Mouse (Mus musculus): ENCODE data around the gene Ccdc28a.

The Ccdc28a gene

DNA sequence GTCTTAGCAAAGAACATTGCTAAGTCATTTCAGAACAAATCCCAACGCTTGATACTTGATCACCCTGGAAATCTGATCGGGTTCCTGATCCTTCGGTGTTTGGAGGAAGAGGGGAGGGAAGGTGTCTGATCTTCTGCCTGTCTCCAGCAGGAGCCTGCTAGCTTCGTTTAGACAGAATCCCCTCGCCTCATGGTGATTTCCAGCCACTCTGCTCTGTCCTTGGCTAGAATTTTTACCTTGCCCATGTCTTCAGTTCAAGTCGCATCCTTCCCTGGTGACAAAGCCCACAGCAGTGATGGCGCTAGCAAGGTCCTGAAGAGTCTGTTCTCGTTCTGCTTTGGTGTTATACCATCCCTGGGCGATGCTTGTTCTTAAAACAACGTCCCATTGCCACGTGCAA is 40.6 kb downstream of the Ccdc28a start:
- no peak for DNase-seq

- no peak for DNase-seq
These were observed 41.6 kb downstream of the Ccdc28a start for GRCm38 (mm10) chr10:18193221-18193620.

GRCm38 (mm10) chr10:18191706-18192105 is 43.1 kb downstream of the Ccdc28a start:
- no peak for DNase-seq

DNA sequence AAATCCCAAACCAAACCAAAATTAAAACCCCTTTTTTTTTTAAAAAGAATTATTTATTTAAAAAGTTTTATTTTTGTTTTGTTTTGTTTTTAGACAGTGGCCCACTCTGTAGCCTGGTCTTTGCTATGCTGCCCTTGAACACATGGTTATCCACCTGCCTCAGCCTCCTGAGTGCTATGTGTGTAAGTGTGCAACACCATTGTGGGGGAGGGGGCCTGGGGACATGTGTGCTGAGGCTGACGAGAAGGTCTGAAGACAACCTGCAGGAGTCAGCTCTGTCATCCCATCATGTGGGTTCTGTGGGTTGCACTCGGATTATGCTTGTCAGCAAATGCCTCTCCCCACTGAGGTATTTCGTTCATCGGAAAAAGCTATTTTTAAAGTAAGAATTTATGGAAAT is 45.3 kb downstream of the Ccdc28a start:
- DNase-seq = no peak

- DNase-seq = no peak
These were observed 46.2 kb downstream of the Ccdc28a start for GRCm38 (mm10) chr10:18188564-18188963.

GRCm38 (mm10) chr10:18182246-18182645 is 52.6 kb downstream of the Ccdc28a start:
- DNase-seq = no peak

DNA sequence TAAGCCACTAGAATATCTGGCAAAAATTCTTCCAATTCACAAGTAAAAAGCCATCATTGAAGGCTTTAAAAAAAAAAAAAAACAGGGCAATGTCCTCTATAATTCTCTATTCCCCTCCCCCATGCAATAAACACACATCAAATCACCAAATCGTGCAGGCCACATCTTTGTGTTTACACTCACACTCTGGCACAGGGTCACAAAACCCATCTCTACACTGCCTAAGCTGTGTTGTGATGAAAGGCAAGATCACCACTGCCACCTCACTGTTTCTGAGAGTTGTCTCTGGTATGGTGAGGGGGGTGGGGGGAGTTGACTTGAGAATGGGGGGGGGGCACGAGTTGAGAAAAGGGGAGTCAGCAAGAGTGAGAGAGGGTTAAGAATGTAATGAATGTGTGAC is 57.5 kb downstream of the Ccdc28a start:
- DNase-seq = no peak

DNA sequence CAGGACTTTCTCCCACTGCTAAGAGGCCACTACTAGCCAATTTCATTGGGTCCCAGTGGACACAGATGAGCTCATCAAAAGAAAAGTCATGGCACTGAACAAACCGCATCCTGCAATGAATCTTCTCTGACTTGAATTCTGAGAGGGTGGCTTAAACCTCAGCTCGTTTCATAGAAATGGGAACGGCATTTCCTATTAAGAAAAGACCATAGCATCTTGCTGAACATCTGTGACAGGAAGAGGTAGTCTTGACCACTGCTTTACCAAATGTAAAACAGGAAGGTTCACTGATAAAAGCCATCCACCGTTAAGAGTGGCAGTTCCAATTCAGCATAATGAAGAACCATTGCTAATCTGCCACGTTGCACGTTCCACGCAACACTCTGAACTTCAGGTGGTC is 58.1 kb downstream of the Ccdc28a start:
- no peak for DNase-seq

GRCm38 (mm10) chr10:18175087-18175486 is 59.7 kb downstream of the Ccdc28a start:
- DNase-seq = no peak
